Mouse (Mus musculus) gastrocnemius, adult 8-10 months (tissue): Measurements from ENCODE around the gene Rps15. TPM values are rescaled to one million over a fixed set of nuclear protein-coding genes. Genes with fewer than 3 reads are reported as not detected.

ENCODE experiments used
- DNase-seq, 2 experiments: peaks; one replicate each; pipeline ENCODE4 v3.0.0; 2022; ENCODE audit warnings: low spot score in 2 of 2
- total RNA-seq, 4 experiments: library from RNA; stranded (reverse); gene quantifications; 2 replicates each; pipeline ENCODE4 v1.2.4; 2022

Rps15 gene
- total RNA-seq, 4 experiments from 2014 or later, result 626 to 776 (median 688) TPM

DNA sequence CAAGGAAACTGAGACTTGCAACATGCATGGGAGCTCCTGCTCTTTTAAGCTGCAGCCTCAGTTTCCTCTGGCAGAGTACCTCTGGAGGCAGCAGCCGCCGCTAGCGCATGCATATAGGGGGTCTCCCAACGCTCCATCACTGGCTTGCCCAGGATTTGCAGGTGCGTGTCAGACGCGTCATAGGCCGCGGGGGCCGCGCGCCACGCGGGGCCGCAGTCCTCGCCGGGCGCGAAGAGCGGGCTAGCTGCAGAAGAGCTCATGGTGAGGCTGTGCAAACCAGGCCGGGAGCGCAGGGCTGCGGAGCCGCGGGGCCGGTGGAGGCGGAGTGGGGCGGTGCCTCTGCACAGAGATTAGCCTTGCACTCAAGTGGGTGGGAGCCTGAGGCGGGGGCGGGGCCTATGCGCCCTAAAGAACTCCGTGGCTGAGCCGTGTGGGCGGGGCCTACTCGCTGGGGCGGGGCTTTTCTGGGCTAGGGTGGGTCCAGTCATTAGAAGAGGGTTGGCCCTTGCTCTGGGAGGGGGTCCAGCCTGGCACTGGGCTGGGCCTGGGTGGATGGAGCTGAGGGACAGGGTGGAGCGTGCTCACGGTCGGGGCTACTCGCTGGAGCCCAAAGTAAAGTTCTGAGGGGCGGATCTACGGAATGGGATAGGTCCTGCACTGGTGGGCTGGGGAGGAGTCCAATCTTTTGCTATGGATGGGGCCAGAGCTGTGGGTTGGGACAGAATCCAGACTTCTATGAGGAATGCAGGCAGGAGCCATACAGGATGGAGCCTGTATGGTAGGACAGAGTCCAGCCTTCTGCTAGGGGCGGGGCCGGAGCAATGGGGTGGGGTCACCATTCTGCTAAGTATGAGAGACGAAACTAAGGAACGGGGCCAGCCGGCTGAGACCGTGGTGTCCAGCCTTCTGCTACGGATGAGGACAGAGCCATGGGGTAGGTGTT, 31.3 kb upstream of the Rps15 start, which contains the start of the genes Gamt and Dazap1:
Gamt (minus strand) TSS at position 371 of the 943 bp plus-strand sequence.
Dazap1 (plus strand) TSS at position 845 of the 943 bp plus-strand sequence.
- DNase-seq, result peak; percentile 97

DNA sequence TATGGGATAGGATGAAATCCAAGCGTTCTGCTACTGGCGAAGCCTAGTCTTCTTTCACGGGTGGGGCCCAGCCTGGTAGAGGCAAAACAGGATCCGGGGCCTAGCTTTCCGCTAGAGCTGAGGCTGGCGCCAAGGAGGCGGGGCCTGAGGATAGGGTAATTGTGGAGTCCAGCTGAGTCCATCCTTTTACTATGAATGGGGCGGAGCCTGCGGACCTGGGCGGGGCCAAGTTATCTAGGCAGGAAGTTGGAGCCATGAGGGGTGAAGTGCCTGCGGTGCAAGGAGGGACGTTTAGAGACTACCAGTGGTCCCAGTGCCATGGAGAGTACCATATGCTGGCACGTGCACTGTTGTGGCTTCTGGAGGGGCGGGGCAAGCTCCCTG, 30.7 kb upstream of the Rps15 start:
- DNase-seq, result peak; percentile 99

DNA sequence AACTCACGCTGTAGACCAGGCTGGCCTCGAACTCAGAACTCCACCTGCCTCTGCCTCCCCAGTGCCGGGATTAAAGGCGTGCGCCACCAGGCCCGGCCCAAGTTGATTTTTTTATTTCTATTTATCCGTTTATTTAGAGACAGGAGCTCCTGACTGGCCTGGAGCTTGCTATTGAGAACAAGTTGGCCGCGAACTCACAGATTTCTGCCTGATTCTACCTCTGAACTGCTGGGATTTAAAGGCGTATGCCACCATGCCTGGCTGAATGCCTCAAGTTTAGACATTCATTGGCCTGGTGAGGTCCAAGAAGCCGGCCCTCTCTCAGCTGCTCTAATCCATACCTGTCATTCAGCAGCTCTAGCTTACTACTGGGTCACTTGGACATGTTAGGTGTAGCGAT, 30.1 kb upstream of the Rps15 start:
- no peak for DNase-seq

DNA sequence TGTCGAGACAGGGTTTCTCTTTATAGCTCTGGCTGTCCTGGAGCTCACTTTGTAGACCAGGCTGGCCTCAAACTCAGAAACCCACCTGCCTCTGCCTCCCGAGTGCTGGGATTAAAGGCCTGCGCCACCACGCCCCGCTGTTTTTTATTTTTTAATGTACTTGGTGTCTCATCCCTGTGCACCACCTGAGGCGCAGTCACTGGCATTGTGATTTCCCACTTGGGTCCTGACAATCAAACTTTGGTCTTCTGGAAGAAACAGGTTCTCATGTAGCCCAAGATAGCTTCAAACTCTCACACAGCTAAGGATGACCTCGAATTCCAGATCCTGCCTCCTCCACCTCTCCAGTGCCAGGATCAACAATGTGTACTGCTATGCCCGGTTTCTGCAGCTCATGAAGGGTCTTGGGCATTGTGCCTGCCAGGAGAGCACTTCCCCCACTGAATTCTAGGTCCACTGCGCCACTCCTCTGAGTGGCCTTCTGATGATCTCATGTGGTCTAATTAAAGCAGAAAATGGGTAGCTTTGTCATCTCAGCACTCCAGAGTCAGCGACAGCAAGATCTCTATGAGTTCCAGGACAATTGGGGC, 29.4 kb upstream of the Rps15 start:
- no peak for DNase-seq

DNA sequence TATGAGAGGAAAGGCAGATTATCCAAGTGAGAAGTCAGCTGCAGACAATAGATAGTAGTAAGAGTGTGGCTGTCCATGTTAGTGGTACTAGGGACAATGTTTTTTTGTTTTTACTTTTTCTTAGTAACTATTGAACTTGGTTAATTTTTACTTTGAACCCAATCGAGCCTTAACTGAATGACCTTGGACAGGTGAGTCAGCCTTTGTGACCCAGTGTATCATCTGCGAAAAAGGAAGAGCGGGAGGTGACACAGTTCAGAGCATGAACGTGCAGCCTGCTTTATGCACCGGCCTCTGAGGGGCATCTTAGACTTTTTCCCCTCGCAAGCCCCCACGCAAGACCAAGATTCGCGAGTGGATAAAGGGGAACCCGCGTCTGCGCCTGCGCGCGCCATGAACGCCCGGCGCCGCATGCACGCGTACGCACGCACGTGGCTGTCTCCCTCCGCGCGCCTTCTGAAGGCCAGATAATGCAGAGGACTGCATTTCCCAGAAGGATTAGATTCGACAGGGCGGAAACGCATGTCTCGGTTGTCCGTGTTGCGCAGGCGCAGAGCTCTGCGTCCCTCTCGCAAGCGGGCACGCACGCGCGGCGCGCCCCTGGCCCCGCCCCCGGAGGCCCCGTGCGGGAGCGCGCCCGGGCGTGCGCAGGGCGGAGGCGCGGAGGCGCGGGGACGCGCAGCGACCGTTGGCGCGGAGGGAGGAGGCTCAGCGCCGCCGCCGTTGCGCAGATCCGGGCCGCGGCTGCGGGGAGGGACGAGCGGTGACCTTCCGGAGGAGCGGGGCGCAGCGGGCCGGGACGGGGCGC, 27.7 kb upstream of the Rps15 start:
- DNase-seq, result peak; percentile 99

DNA sequence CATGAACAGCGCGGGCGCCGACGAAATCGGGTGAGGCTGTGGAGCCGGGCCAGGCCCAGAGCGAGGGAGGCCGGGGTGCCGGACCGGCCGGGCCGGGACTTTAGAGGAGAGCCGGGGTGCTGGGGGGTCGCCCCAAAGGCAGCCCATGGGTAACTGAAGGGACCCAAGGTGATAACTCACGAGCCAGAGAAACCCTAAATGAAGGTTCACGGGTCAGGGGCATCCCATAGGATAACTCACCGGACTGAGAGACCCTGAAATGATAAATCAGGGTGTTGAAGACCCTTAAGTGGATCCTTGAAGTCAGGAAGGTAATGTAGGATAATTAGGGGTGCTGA, 27.1 kb upstream of the Rps15 start:
- DNase-seq, result no peak

DNA sequence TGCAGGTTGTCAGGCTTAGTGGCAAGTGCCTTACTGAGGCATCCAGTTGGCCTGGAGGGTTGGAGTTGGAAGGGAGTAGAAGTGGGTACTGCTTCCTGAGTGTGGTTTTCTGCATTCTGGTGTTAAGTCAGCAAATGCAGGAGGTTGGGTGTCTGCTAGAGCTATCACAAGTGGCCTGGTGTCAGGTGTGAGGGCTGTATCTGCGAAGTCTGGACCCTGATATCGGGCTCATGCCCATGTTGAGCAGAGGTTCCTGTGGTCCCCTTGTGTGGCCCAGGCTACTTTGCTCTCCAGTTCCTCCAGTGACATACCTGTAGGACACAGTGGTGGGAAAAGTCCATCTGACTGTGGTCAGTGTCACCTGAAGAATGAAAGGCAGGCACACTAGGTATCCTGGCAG, 22.2 kb upstream of the Rps15 start:
- DNase-seq, result no peak

DNA sequence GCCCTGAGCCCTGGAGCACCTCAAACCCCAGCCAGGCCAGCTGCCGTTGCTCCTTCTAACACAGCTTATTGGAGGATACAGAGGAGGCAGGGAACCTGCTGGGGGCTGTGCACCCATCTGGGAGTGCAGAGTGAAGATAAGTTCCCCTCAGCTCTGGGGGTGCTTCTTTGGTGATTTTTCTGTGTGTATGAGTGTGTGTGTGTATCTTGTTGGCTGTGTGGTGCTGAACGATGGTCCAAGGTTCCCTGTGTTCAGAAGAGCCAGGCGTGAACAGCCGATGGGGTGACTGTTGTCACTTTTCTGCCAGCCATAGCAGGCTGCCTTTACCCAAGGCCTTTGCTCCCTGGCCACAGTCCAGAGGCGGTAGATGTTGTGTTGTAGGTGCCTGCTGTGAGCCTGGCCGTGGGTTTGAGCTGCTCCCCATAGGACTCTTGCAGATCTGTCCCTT, 21.5 kb upstream of the Rps15 start:
- no peak for DNase-seq

DNA sequence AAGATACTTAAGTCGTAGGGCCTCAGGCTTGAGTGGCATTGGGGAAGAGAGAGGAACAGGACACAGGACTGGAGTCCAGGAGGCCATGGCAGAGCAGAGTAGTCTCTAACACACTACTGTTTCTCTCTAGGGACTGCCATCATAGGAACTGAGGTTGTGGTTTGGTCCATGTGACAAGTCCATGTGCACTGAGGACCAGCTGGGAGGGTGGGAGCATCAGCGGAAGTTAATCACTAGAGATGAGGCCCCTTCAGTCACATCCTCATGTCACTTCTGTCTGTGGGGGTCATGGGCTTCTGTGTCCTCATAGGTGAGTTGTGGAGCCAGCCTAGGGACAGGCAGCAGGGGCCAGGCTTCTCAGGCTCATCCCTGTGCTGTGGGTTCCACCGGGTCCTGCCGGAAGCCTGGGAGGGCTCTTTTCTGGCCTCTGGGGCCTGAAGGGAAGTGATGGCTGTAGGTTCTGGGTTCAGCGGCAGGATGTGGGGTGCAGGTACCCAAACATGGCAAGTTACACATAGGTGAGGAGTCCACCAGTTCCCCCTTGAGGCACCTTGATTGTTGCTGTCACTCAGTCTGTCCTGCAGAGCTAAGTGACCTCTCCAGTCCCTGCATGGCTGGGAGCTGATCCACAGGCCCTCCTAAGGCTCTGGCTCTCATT, 20.9 kb upstream of the Rps15 start:
- no peak for DNase-seq

DNA sequence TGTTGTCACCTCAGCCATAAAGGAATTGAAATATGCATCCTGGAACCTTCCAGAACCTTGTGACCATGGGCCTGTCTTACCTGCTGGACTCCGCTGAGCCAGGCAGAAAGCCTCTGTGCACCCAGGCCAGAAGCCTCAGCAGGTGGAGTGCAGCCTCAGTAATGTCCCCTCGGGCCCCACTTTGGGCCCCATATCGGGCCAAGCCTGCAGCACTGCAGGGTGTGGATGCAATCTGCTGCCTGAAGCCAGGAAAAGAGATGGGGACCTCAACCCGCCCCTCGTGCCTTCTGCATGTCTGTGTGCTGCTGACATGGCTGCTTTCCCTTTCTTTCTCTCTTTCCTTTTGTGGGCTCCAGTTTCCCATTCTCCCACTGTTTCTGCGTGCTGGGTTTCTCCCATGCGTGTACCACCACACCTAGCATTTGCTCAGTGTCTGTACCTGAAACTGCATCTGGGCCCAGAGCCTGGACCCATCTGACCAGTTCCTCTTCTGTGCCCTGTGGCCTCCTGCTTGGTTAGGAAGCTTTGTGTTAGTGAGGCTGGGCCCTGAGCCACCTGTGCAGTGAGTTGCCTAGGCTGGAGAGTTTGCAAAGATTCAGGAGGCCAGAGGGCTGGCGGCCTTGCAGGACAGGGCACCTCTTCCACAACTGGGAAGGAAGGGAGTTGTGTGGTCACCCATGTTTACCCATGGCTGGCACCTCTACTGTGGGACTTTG, 20.2 kb upstream of the Rps15 start:
- no peak for DNase-seq

DNA sequence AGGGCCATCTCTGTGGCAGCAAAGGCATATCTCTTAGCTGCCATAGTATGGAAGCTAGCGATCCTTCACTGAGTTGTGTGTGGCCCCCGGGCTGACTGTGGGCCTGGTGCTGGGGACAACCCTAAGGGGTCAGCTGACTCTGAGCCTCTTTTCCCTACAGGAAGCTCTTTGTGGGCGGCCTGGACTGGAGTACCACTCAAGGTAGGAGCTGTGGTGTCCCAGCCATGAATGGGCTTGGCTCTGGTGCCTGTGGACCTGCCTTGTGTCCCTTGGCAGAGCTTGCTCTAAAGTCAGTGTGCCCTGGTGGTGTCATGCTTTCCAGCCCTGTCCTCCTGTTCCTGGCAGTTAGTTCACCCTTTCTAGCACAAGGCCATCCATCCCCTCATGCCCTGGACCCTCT, 18.4 kb upstream of the Rps15 start:
- no peak for DNase-seq

DNA sequence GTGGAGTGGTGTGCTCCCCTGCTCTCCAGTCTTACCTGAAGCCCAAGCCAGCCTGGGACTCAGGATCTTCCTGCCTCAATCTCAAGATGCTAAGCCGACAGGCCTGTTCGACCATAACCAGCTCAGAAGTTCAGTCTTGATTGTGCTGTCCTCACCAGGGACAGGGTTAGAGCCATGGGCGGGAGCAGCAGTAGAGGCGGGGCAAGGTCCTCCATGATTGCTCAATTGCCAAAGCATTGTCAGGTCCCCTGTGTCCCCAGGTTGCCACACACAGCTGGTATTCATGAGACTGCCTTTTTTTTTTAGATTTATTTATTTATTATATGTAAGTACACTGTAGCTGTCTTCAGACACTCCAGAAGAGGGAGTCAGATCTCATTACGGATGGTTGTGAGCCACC, 16.0 kb upstream of the Rps15 start:
- no peak for DNase-seq

DNA sequence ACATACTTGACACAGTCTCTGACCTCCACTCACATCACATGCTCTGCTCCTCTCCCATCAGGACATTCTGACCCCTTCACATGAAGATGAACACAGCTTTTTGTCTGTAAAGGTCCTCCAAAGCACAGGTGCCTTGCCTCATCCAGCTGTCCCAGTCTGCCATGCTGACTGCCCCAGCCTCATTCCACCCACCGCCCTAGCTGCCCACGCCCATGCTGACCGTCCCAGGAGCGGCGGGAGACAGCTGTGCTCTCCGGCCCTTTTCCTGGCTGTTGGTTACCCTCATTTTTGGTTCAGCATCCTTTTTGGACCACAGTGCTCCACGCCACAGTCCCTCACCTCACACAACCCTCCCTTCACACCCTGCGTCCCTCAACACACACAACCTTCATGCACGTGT, 13.9 kb upstream of the Rps15 start:
- DNase-seq, result no peak

DNA sequence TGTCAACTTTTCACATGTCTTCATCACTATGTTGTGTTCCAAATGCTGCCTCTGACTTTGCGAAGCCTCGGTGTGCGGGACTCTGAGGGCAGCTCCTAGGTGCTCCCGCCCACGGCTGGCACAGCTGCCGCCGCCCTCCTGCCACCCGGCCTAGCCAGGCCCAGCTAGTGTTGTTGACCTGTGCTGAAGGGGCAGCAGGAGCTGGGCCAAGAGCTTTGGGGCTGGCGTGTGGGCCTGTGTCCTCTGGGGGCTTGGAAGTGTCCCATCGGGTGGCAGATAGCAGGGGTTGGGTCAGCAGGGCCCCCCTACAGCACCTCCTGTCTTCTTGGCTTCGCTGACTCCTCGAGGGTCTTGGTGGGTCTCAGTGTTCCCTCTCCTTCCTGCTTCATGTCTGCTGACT, 13.0 kb upstream of the Rps15 start:
- DNase-seq, result no peak

DNA sequence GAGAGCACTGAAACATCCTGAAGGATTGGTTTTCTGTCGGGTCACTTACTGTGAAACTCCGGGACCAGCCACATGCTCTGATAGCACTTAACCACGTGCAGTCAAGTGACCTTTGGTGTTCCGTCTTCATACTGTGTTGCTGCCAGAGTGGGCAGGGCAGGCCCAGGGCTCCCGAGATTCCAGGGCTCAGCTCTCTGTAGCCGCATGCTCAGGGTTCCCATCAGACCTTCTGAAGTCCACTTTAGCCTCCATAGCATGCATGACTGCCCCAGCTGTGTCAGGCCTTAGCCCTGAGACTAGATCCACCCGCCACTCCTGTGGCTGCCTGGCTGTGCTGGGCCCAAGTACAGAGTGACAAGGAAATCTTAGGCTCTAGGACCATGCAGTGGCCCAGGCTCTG, 10.9 kb upstream of the Rps15 start:
- no peak for DNase-seq

DNA sequence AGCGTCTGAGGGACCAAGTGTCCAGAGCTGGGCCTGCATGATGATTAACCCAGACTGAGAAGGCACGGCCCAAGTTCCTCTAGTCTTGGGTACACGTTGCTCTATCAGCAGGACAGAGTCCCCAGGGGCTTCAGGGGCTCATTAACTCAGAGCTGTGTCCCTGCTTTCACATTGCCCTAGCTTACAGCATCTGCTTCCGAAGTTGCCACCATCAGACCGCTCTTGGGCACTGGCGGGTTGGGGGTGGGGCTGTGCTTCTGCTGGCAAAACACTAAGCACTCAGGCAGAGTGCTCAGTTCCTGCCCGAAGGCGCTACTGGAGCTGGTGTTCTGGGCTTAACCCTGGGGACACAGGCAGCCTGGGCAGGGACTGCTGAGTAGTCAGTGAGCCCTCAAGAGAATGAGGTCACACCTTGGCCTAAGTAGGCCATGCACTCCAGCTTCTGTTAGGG, 10.3 kb upstream of the Rps15 start:
- DNase-seq, result peak in 1 of 2 experiments; percentile 51

DNA sequence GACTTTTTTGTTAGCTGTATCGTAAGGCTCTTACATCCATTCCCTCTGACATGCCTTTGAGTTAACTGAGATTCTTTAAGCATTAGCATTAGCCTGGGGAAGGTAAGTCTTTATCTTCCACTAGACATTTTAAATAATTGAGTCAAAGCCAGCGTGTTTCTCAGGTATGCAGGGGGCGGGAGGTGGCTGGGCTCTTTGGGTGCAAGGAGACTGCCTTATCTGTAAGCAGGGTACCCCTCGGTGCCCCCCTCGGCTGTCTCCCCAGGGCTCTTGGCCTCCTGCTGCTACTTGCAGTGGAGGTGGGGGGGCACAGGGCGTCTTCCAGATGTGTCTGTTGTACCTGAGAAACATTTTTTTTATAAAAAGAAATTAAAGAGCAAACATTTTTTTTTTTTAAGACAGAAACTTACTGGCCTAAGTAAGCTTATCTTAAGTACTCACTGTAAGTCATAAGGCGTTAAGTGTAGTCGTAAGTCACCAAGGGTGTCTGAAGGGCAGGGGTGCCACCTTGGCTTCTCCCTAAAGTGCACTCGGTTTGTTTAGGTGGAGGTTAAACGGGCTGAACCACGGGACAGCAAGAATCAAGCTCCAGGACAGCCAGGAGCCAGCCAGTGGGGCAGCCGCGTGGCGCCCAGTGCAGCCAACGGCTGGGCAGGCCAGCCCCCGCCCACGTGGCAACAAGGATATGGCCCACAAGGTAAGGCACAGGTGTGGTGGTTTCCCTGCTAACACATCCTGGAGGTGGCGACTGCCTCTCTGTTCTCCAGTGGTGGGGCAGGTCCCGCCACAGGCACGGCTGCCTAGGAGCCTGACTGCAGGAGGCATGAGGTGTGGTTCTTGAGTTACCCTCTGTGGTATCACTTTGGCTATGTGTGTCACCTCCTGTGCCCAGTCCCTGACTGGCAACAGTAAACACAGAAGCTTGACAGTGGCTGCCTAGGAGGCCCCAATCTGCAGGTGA, 9.5 kb upstream of the Rps15 start:
- no peak for DNase-seq

DNA sequence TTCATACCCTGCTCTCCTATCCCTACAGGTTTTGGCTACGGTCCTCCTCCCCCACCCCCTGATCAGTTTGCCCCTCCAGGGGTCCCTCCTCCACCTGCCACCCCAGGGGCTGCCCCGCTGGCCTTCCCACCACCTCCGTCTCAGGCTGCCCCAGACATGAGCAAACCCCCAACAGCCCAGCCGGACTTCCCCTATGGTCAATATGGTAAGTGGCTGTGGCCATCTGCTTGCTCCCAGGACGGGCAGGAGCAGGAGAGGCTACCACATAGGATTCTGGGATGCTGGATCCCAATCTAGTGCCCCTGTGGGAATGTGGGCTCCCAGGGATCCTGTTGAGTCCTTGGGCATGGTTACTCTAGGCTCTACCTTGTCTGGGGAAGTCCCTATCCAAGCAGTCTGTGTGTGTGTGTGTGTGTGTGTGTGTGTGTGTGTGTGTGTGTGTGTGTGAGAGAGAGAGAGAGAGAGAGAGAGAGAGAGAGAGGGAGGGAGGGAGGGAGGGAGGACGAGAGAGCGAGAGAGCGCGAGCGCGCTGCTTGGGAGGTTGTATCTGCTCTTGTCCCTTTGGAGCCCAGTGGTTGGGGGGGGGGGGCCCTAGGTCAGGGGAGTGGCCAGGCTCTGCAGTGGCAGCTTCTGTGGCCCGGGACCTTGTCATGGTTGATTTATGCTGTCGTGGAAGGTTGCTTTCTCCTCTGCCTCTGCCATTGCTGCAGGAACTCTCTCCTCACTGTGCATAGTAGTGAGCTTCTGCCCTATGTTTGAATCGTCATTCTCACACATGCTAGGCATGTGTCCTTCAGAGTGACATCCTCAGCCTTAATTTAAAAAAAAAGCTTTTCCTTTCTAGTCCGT, 6.8 kb upstream of the Rps15 start:
- no peak for DNase-seq

DNA sequence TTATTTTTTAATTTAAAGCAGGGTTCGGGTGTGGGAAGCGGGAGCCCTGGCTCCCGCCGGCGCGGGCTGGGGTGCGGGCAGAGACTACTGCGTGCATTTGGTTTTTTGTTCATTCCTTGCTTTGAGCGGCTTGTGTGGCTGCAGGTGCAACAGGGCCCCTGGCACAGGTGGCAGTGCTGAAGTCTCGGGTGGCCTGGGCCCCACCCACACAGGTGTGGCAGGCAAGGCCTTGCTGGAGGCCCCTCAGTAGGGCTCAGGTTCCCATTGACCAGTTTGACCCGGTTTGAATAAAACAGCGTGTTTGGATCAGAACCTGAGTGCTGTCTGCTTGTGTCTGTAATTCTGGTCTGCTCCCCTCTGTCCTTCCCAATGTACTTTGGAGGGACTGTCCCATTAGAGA, 4.2 kb upstream of the Rps15 start:
- DNase-seq, result no peak
